Mouse (Mus musculus) megakaryocyte, embryonic 14.5 days (primary cell): ENCODE results near the gene Snai1. TPM values are rescaled to one million over a fixed set of nuclear protein-coding genes. Genes with fewer than 3 reads are reported as not detected.

Experiments used
- H3K27me3 ChIP-seq: replicated peaks from 2 replicates; pipeline ENCODE3; 2012; ENCODE audit warnings: inconsistent platforms
- H3K36me3 ChIP-seq: replicated peaks from 2 replicates; pipeline ENCODE3; 2012; ENCODE audit warnings: low read length, inconsistent platforms, mixed read lengths
- H3K4me1 ChIP-seq: 2 replicates; pipeline ENCODE4 v1.6.1; 2012; ENCODE audit warnings: inconsistent platforms
- H3K4me3 ChIP-seq: replicated peaks from 2 replicates; pipeline ENCODE3; 2012; ENCODE audit warnings: moderate library complexity, mild to moderate bottlenecking, inconsistent platforms
- H3K9me3 ChIP-seq: 2 replicates; pipeline ENCODE4 v1.6.1; 2012; ENCODE audit warnings: inconsistent platforms
- FLI1 ChIP-seq: IDR thresholded peaks from 2 replicates; pipeline ENCODE4 v1.6.1; 2012; ENCODE audit warnings: low read length, inconsistent platforms, mixed read lengths
- GATA1 ChIP-seq: IDR thresholded peaks from 3 replicates; pipeline ENCODE4 v1.6.1; 2012; ENCODE audit warnings: mixed read lengths, low read length, inconsistent platforms, borderline replicate concordance
- polyA plus RNA-seq: library from polyadenylated mRNA; stranded (reverse); fragments of >175 nt; gene quantifications from 2 replicates; pipeline ENCODE4 v1.2.3, GENCODE M21; 2012; ENCODE audit warnings: low replicate concordance; ENCODE audit not compliant: insufficient read depth

Gene Snai1
- polyA plus RNA-seq, 1 experiment, result 1.4 TPM

- H3K4me3 ChIP-seq, result no peak overlapping the region
- no peaks in the 10 kb centered on the region for H3K9me3 ChIP-seq
- H3K4me1 ChIP-seq, result peaks cover 42% of the 10 kb centered on the region
- TF ChIP-seq FLI1, result no peak
- no peak for TF ChIP-seq GATA1
- peaks cover 85% of the 10 kb centered on the region for H3K27me3 ChIP-seq
- H3K36me3 ChIP-seq, result no peaks in the 10 kb centered on the region
These were observed 1.8 kb downstream of the Snai1 start for GRCm38 (mm10) chr2:167539536-167540476.

- H3K4me1 ChIP-seq, result peaks cover 36% of the 10 kb centered on the region
- no peaks in the 10 kb centered on the region for H3K9me3 ChIP-seq
- peaks cover 80% of the 10 kb centered on the region for H3K27me3 ChIP-seq
- no peak overlapping the region for H3K4me3 ChIP-seq
- TF ChIP-seq FLI1, result no peak
- TF ChIP-seq GATA1, result no peak
- H3K36me3 ChIP-seq, result no peaks in the 10 kb centered on the region
These were observed 2.6 kb downstream of the Snai1 start for GRCm38 (mm10) chr2:167540477-167541110.

- Histone ChIP-seq H3K36me3 (no peaks in the 10 kb centered on the region), H3K27me3 (peaks cover 79% of the 10 kb centered on the region), H3K4me1 (peaks cover 38% of the 10 kb centered on the region), H3K4me3 (no peak overlapping the region), H3K9me3 (no peaks in the 10 kb centered on the region)
- TF ChIP-seq GATA1, result no peak
- no peak for TF ChIP-seq FLI1
These were observed 3.3 kb downstream of the Snai1 start for GRCm38 (mm10) chr2:167541324-167541723.

- H3K9me3 ChIP-seq, result no peaks in the 10 kb centered on the region
- H3K4me3 ChIP-seq, result no peak overlapping the region
- TF ChIP-seq FLI1, result no peak
- TF ChIP-seq GATA1, result no peak
- no peaks in the 10 kb centered on the region for H3K36me3 ChIP-seq
- peaks cover 35% of the 10 kb centered on the region for H3K4me1 ChIP-seq
- peaks cover 79% of the 10 kb centered on the region for H3K27me3 ChIP-seq
These were observed 3.8 kb downstream of the Snai1 start for GRCm38 (mm10) chr2:167541761-167542160.

- Histone ChIP-seq H3K27me3 (peaks cover 73% of the 10 kb centered on the region), H3K4me3 (no peak overlapping the region), H3K36me3 (no peaks in the 10 kb centered on the region), H3K4me1 (peaks cover 29% of the 10 kb centered on the region), H3K9me3 (no peaks in the 10 kb centered on the region)
- no peak for TF ChIP-seq FLI1
- no peak for TF ChIP-seq GATA1
These were observed 4.4 kb downstream of the Snai1 start for GRCm38 (mm10) chr2:167542361-167542760.

- TF ChIP-seq GATA1, result no peak
- TF ChIP-seq FLI1, result no peak
- no peaks in the 10 kb centered on the region for H3K36me3 ChIP-seq
- H3K9me3 ChIP-seq, result no peaks in the 10 kb centered on the region
- H3K4me3 ChIP-seq, result peak overlapping the region; percentile 23
- peaks cover 71% of the 10 kb centered on the region for H3K27me3 ChIP-seq
- H3K4me1 ChIP-seq, result peaks cover 20% of the 10 kb centered on the region
These were observed 5.4 kb downstream of the Snai1 start for GRCm38 (mm10) chr2:167543121-167544003.

- Histone ChIP-seq H3K4me1 (peaks cover 24% of the 10 kb centered on the region), H3K4me3 (no peak overlapping the region), H3K27me3 (peaks cover 70% of the 10 kb centered on the region), H3K9me3 (no peaks in the 10 kb centered on the region), H3K36me3 (no peaks in the 10 kb centered on the region)
- no peak for TF ChIP-seq FLI1
- TF ChIP-seq GATA1, result no peak
These were observed 6.0 kb downstream of the Snai1 start for GRCm38 (mm10) chr2:167544004-167544356.

GRCm38 (mm10) chr2:167544456-167544855 lies 6.5 kb downstream of the Snai1 start:
- Histone ChIP-seq H3K27me3 (peaks cover 67% of the 10 kb centered on the region), H3K36me3 (no peaks in the 10 kb centered on the region), H3K9me3 (no peaks in the 10 kb centered on the region), H3K4me1 (peaks cover 24% of the 10 kb centered on the region), H3K4me3 (no peak overlapping the region)
- TF ChIP-seq FLI1 (no peak), GATA1 (no peak)

- Histone ChIP-seq H3K27me3 (peaks cover 58% of the 10 kb centered on the region), H3K4me1 (peaks cover 33% of the 10 kb centered on the region), H3K9me3 (no peaks in the 10 kb centered on the region), H3K36me3 (no peaks in the 10 kb centered on the region), H3K4me3 (no peak overlapping the region)
- TF ChIP-seq FLI1, result no peak
- no peak for TF ChIP-seq GATA1
These were observed 8.6 kb downstream of the Snai1 start for GRCm38 (mm10) chr2:167546447-167547195.
